Mouse (Mus musculus): Measurements from ENCODE around the gene Swt1. TPM values are rescaled to one million over a fixed set of nuclear protein-coding genes. Genes with fewer than 3 reads are reported as not detected.
"Not testable (repeated sequence)": the region's sequence is repeated elsewhere in the genome, so short reads cannot be mapped to it uniquely, and the experiment has no call there.

The Swt1 gene
- 8.9 and 9.5 TPM in 2 replicates for polyA plus RNA-seq (2012; rRNA removed)

GRCm38 (mm10) chr1:151428263-151429221 lies at the start of gene Swt1, which contains the start of gene Trmt1l:
TSS of gene Swt1 (minus strand) at chr1:151428455.
TSS of gene Trmt1l (plus strand) at chr1:151428542.
- WGBS = under 1% methylated on average over 74 of the region's 74 CpGs

GRCm38 (mm10) chr1:151472386-151472785 lies 44.1 kb upstream of the Swt1 start:
- DNase-seq; H3K27ac ChIP-seq (ENCODE audit: insufficient read depth, low read depth, low read length); H3K27me3 ChIP-seq (replicated peaks; ENCODE audit: control insufficient read depth, insufficient read depth, low read length); H3K4me3 ChIP-seq (ENCODE audit: insufficient read depth, low read depth, low read length); H3K4me1 ChIP-seq (ENCODE audit: control insufficient read depth, insufficient read depth, low read length): not testable (repeated sequence)
- 92% methylated on average over 8 of the region's 8 CpGs for WGBS
- peaks cover 15% of the 10 kb centered on the region for H3K36me3 ChIP-seq (ENCODE audit: control insufficient read depth, insufficient read depth, low read length)

More at GRCm38 (mm10) chr1:151428263-151429221, at the start of gene Swt1, which contains the start of gene Trmt1l:
- Histone ChIP-seq H3K4me3 (ENCODE audit: insufficient read depth, low read depth, low read length) (peak within 1 kb of the TSS; percentile 90), H3K4me1 (ENCODE audit: control insufficient read depth, insufficient read depth, low read length) (peaks cover 12% of the 10 kb centered on the region; the same call in 1 of the 2 replicates), H3K27ac (ENCODE audit: insufficient read depth, low read depth, low read length) (peak within 1 kb of the TSS; percentile 97), H3K36me3 (ENCODE audit: control insufficient read depth, insufficient read depth, low read length) (no peaks in the 10 kb centered on the region; the same call in 1 of the 2 replicates), H3K27me3 (replicated peaks; ENCODE audit: control insufficient read depth, insufficient read depth, low read length) (no peaks in the 10 kb centered on the region)
- no peak for TF ChIP-seq CTCF (conservative IDR thresholded peaks at IDR 0.05; ENCODE audit: insufficient read depth, insufficient read length, low read depth, low read length)
- TF ChIP-seq POLR2A (IDR thresholded peaks at IDR 0.05; ENCODE audit: low read depth, low read length) = peak; percentile 93
- peak; percentile 100 for DNase-seq

- H3K4me1 ChIP-seq (ENCODE audit: control insufficient read depth, insufficient read depth, low read length) = no peaks in the 10 kb centered on the region
- TF ChIP-seq CTCF (conservative IDR thresholded peaks at IDR 0.05; ENCODE audit: insufficient read depth, insufficient read length, low read depth, low read length) (no peak), POLR2A (IDR thresholded peaks at IDR 0.05; ENCODE audit: low read depth, low read length) (no peak)
- no peak overlapping the region for H3K27ac ChIP-seq (ENCODE audit: insufficient read depth, low read depth, low read length)
- H3K27me3 ChIP-seq (replicated peaks; ENCODE audit: control insufficient read depth, insufficient read depth, low read length) = no peaks in the 10 kb centered on the region
- WGBS = 62% methylated on average over 7 of the region's 7 CpGs
- DNase-seq = no peak
- H3K4me3 ChIP-seq (ENCODE audit: insufficient read depth, low read depth, low read length) = no peak overlapping the region
- H3K36me3 ChIP-seq (ENCODE audit: control insufficient read depth, insufficient read depth, low read length) = peaks cover 15% of the 10 kb centered on the region
These were observed 43.2 kb upstream of the Swt1 start for GRCm38 (mm10) chr1:151471429-151471828.

DNA sequence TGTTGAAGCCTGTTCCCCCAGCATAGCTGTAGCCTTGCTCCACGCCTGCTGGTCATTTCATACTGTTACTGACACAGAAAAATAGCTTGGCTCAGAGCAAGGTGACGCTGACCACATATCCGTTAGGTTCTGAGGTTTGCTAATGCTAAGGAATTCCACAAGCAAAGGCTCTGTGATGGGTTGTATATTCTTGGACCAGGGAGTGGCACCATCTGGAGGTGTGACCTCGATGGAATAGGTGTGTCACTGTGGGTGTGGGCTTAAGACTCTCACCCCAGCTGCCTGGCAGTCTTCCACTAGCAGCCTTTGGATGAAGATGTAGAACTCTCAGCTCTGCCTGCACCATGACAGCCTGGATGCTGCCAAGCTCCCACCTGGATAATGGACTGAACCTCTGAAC lies 38.3 kb upstream of the Swt1 start:
- WGBS = 80% methylated on average over 4 of the region's 4 CpGs

DNA sequence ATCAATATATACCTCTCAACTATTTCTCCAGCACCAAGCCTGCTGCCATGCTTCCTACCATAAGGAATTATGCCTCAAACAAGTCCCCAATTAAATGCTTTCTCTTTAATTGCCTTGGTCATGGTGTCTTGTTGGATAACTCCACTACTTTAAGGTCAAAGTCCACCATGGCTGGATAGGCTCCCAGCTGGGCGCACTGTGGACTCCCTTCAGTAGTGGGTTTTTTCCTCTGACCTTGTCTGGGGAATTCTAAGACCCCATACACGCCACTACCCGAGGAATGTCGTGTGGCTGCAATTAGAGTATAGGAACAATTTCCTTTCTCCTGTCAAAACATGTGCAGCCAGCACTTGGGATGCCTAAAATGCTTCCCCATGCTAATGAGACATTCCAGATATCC lies 36.7 kb upstream of the Swt1 start:
- TF ChIP-seq CTCF (conservative IDR thresholded peaks at IDR 0.05; ENCODE audit: insufficient read depth, insufficient read length, low read depth, low read length) = no peak
- TF ChIP-seq POLR2A (IDR thresholded peaks at IDR 0.05; ENCODE audit: low read depth, low read length) = no peak
- Histone ChIP-seq H3K4me3 (ENCODE audit: insufficient read depth, low read depth, low read length) (no peak overlapping the region), H3K4me1 (ENCODE audit: control insufficient read depth, insufficient read depth, low read length) (peaks cover 6% of the 10 kb centered on the region; the same call in 1 of the 2 replicates), H3K36me3 (ENCODE audit: control insufficient read depth, insufficient read depth, low read length) (no peaks in the 10 kb centered on the region), H3K27ac (ENCODE audit: insufficient read depth, low read depth, low read length) (no peak overlapping the region), H3K27me3 (replicated peaks; ENCODE audit: control insufficient read depth, insufficient read depth, low read length) (no peaks in the 10 kb centered on the region)
- 17% methylated on average over 4 of the region's 4 CpGs for WGBS
- DNase-seq = peak; percentile 82

More for the DNA sequence above, 38.3 kb upstream of the Swt1 start:
- Histone ChIP-seq H3K27me3 (replicated peaks; ENCODE audit: control insufficient read depth, insufficient read depth, low read length) (no peaks in the 10 kb centered on the region), H3K4me3 (ENCODE audit: insufficient read depth, low read depth, low read length) (no peak overlapping the region), H3K27ac (ENCODE audit: insufficient read depth, low read depth, low read length) (no peak overlapping the region), H3K4me1 (ENCODE audit: control insufficient read depth, insufficient read depth, low read length) (peaks cover 6% of the 10 kb centered on the region; the same call in 1 of the 2 replicates), H3K36me3 (ENCODE audit: control insufficient read depth, insufficient read depth, low read length) (peaks cover 2% of the 10 kb centered on the region; the same call in 1 of the 2 replicates)
- DNase-seq = no peak
- no peak for TF ChIP-seq POLR2A (IDR thresholded peaks at IDR 0.05; ENCODE audit: low read depth, low read length)

GRCm38 (mm10) chr1:151461265-151461664 lies 33.0 kb upstream of the Swt1 start:
- Histone ChIP-seq H3K4me1 (ENCODE audit: control insufficient read depth, insufficient read depth, low read length) (peaks cover 6% of the 10 kb centered on the region; the same call in 1 of the 2 replicates), H3K4me3 (ENCODE audit: insufficient read depth, low read depth, low read length) (no peak overlapping the region), H3K36me3 (ENCODE audit: control insufficient read depth, insufficient read depth, low read length) (peaks cover 3% of the 10 kb centered on the region; the same call in 1 of the 2 replicates), H3K27me3 (replicated peaks; ENCODE audit: control insufficient read depth, insufficient read depth, low read length) (no peaks in the 10 kb centered on the region), H3K27ac (ENCODE audit: insufficient read depth, low read depth, low read length) (no peak overlapping the region)
- no peak for DNase-seq
- 89% methylated on average over 9 of the region's 9 CpGs for WGBS
- TF ChIP-seq CTCF (conservative IDR thresholded peaks at IDR 0.05; ENCODE audit: insufficient read depth, insufficient read length, low read depth, low read length) (peak; percentile 35), POLR2A (IDR thresholded peaks at IDR 0.05; ENCODE audit: low read depth, low read length) (no peak)

DNA sequence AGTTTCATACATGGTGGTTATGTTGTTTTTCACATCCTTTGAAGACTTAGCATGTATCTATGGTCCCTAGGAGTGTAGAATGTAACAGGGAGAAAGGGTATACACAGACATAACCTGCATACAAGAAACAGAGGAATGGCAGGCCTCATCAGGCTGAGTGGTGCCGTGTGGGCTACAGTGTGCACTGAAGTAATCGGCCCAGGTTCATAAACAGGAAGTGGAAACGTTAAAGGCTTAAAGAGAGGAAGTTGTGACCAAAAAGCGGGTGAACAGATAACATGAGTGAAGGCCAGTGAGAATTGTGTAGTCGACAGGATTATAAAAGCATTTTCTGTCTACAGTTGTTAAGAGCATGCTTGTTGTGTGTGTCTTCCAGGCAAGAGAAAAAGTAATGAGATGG lies 28.8 kb upstream of the Swt1 start:
- WGBS = 65% methylated on average over 5 of the region's 5 CpGs
- no peaks in the 10 kb centered on the region for H3K27me3 ChIP-seq (replicated peaks; ENCODE audit: control insufficient read depth, insufficient read depth, low read length)
- no peak for DNase-seq
- H3K27ac ChIP-seq (ENCODE audit: insufficient read depth, low read depth, low read length) = no peak overlapping the region
- no peak for TF ChIP-seq CTCF (conservative IDR thresholded peaks at IDR 0.05; ENCODE audit: insufficient read depth, insufficient read length, low read depth, low read length)
- no peak for TF ChIP-seq POLR2A (IDR thresholded peaks at IDR 0.05; ENCODE audit: low read depth, low read length)
- peaks cover 3% of the 10 kb centered on the region for H3K36me3 ChIP-seq (ENCODE audit: control insufficient read depth, insufficient read depth, low read length)
- H3K4me1 ChIP-seq (ENCODE audit: control insufficient read depth, insufficient read depth, low read length) = no peaks in the 10 kb centered on the region
- no peak overlapping the region for H3K4me3 ChIP-seq (ENCODE audit: insufficient read depth, low read depth, low read length)
